Mouse (Mus musculus) small intestine, adult 2 months (tissue): Measurements from ENCODE around the gene Hspb11.

Experiments
- CTCF ChIP-seq: fragments of 200-500 bp; IDR thresholded peaks from 2 replicates; pipeline ENCODE4 v1.5.1; 2012; ENCODE audit warnings: low read depth, mild to moderate bottlenecking, control low read depth, inconsistent platforms, low read length, moderate library complexity, mixed read lengths; ENCODE audit not compliant: insufficient replicate concordance, insufficient read length; ENCODE audit errors: extremely low read depth
- POLR2A ChIP-seq: fragments of 200-500 bp; IDR thresholded peaks from 2 replicates; pipeline ENCODE4 v1.6.1; 2012; ENCODE audit warnings: low read depth, mild to moderate bottlenecking, control low read depth, inconsistent platforms, low read length, moderate library complexity

DNA sequence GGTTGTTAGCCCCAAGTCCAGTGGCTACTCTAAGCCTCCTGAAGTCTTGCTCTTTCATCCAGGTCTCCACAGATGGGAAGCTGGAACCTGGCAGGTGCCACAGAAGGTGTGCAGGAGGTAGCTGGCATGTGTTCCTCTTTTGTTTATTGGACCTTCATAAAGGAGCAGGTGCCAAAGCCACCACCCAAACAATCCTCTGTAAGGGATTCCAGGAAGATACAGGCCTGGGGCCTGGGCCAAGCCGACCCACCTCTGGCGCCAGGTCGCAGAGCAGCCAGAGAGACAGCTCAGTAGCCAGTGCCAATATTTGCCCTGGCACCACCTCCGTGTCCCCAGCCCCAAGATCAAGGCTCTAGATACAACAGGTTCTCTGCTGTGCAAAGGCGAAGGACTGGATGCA is 31.9 kb upstream of the Hspb11 start:
- TF ChIP-seq CTCF (no peak), POLR2A (no peak)
